Comparison of ENCODE assay signal across 12 mouse cellular contexts in the genomic region with DNA sequence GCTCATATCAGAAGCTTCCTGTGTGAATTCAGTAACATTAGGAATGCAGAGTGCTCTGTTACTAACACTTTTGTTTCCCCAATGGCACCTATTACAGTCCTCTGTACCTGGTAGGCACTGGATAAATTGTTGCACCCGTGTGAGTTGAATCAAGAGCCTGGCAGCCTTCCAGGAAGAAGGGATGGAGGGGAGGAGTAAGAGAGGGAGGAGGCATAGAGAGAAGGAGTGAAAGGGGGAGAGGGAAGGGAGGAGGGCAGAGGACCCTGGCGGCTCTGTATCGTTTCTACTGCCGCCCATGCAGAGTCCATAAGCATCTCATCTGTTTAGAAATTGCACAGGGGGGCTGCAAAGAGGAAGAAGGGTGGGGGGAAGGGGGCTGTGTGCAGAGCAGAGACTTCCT.
A peak's percentile ranks its signal among the peaks of the same experiment; 100 is the strongest.
DNase-seq lines count a peak whose midpoint lies in the region; ATAC-seq and TF ChIP-seq lines count a peak whose summit lies in the region.
"Had no signal": no experiment of that assay in that cellular context is flagged by ENCODE, and none has a peak within 500 bp of the region (broad histone marks: within the 10 kb centered on the region; RNA-seq: fewer than 3 reads in every experiment).

No protein-coding gene starts in this region.

- no peaks in the 10 kb centered on the region for H3K27me3 ChIP-seq in lung, embryonic 14.5 days (ENCODE audit: insufficient read depth, low read length)
- H3K27me3 ChIP-seq in embryonic facial prominence, embryonic 12.5 days: no peaks in the 10 kb centered on the region
- H3K27me3 ChIP-seq in hindbrain, embryonic 14.5 days (ENCODE audit: control insufficient read depth, insufficient read depth, low read length): no peaks in the 10 kb centered on the region
- H3K27me3 ChIP-seq in midbrain, embryonic 14.5 days (ENCODE audit: control insufficient read depth, insufficient read depth, low read length): no peaks in the 10 kb centered on the region

- H3K9me3 ChIP-seq in lung, embryonic 14.5 days (ENCODE audit: low read depth, low read length): no peaks in the 10 kb centered on the region
- no peaks in the 10 kb centered on the region for H3K9me3 ChIP-seq in embryonic facial prominence, embryonic 12.5 days
- no peaks in the 10 kb centered on the region for H3K9me3 ChIP-seq in hindbrain, embryonic 14.5 days (ENCODE audit: control insufficient read depth, low read length)
- H3K9me3 ChIP-seq in midbrain, embryonic 14.5 days (ENCODE audit: control insufficient read depth, low read length): no peaks in the 10 kb centered on the region

- H3K9ac ChIP-seq in lung, embryonic 14.5 days: no peak overlapping the region
- no peak overlapping the region for H3K9ac ChIP-seq in embryonic facial prominence, embryonic 12.5 days
- H3K9ac ChIP-seq in hindbrain, embryonic 14.5 days: no peak overlapping the region
- H3K9ac ChIP-seq in midbrain, embryonic 14.5 days (replicated peaks; ENCODE audit: low read length): no peak overlapping the region

- 0 out of 2 replicates have a peak, but pooled peaks have one; percentile 45 for ATAC-seq in lung, embryonic 14.5 days (ENCODE audit: insufficient read depth)
- ATAC-seq in embryonic facial prominence, embryonic 12.5 days (ENCODE audit: insufficient number of reproducible peaks, insufficient read depth, low FRiP score, low TSS enrichment): no peak
- ATAC-seq in hindbrain, embryonic 14.5 days (ENCODE audit: low FRiP score): 0 out of 2 replicates have a peak, but pooled peaks have one; percentile 46
- no peak for ATAC-seq in midbrain, embryonic 14.5 days (ENCODE audit: low FRiP score, low TSS enrichment)

- peak overlapping the region; percentile 1; the same call in 1 of the 2 replicates for H3K4me2 ChIP-seq in lung, embryonic 14.5 days
- H3K4me2 ChIP-seq in embryonic facial prominence, embryonic 12.5 days (replicated peaks): no peak overlapping the region
- H3K4me2 ChIP-seq in hindbrain, embryonic 14.5 days (replicated peaks): no peak overlapping the region
- H3K4me2 ChIP-seq in midbrain, embryonic 14.5 days (ENCODE audit: low read length): no peak overlapping the region

- H3K27ac ChIP-seq in lung, embryonic 14.5 days (ENCODE audit: low read depth): peak overlapping the region; percentile 61; the same call in 1 of the 2 replicates
- H3K27ac ChIP-seq in embryonic facial prominence, embryonic 12.5 days: peak overlapping the region; percentile 48; the same call in 1 of the 2 replicates
- peak overlapping the region; percentile 53; the same call in 1 of the 2 replicates for H3K27ac ChIP-seq in hindbrain, embryonic 14.5 days
- no peak overlapping the region for H3K27ac ChIP-seq in midbrain, embryonic 14.5 days (replicated peaks; ENCODE audit: low read depth, low read length)
- H3K27ac ChIP-seq: gastrocnemius, adult 2 months; left cerebral cortex, adult 2 months had no signal

- H3K36me3 ChIP-seq in lung, embryonic 14.5 days (ENCODE audit: insufficient read depth): no peaks in the 10 kb centered on the region
- H3K36me3 ChIP-seq in embryonic facial prominence, embryonic 12.5 days: no peaks in the 10 kb centered on the region
- H3K36me3 ChIP-seq in hindbrain, embryonic 14.5 days (replicated peaks; ENCODE audit: control insufficient read depth, insufficient read depth): no peaks in the 10 kb centered on the region
- H3K36me3 ChIP-seq in midbrain, embryonic 14.5 days (ENCODE audit: control insufficient read depth, insufficient read depth, low read length): no peaks in the 10 kb centered on the region

- intact Hi-C loops in left cerebral cortex, postnatal 10 days (cut with DNase I): no loop called here

- H3K4me1 ChIP-seq in lung, embryonic 14.5 days (ENCODE audit: insufficient read depth): 0 out of 2 replicates have a peak, but pooled peaks cover 3% of the 10 kb centered on the region
- peaks cover 21% of the 10 kb centered on the region for H3K4me1 ChIP-seq in embryonic facial prominence, embryonic 12.5 days
- peaks cover 13% of the 10 kb centered on the region; the same call in 1 of the 2 replicates for H3K4me1 ChIP-seq in hindbrain, embryonic 14.5 days (replicated peaks; ENCODE audit: control insufficient read depth, insufficient read depth, low read length)
- H3K4me1 ChIP-seq in midbrain, embryonic 14.5 days (ENCODE audit: control insufficient read depth, insufficient read depth, low read length): no peaks in the 10 kb centered on the region

- no peak for TF ChIP-seq CTCF in lung, embryonic 14.5 days (IDR thresholded peaks at IDR 0.05; ENCODE audit: low read depth)

- DNase-seq in lung, embryonic 14.5 days: peak; percentile 76
- no peak for DNase-seq in lung, postnatal 25 days (ENCODE audit: low spot score)
- DNase-seq in hindbrain, embryonic 14.5 days (ENCODE audit: low spot score): no peak
- DNase-seq in midbrain, embryonic 14.5 days: peak; percentile 59
- DNase-seq in cerebellum, adult 11 months: no peak
- no peak for DNase-seq in left cerebral cortex, postnatal 10 days (ENCODE audit: extremely low spot score in 1 of 2, low spot score in 2 of 2)
- DNase-seq in layer of hippocampus, postnatal 14 days (ENCODE audit: low spot score in 2 of 2): no peak
- DNase-seq: embryo, embryonic 11 days; gastrocnemius, adult 2 months; lung, postnatal 4 days had no signal

- WGBS in lung, embryonic 14.5 days: 5% methylated on average over 4 of the region's 4 CpGs
- 16% methylated on average over 4 of the region's 4 CpGs for WGBS in embryonic facial prominence, embryonic 12.5 days
- whole genome bisulfite sequencing in hindbrain, embryonic 14.5 days: 6% methylated on average over 4 of the region's 4 CpGs
- 23% methylated on average over 4 of the region's 4 CpGs for WGBS in midbrain, embryonic 14.5 days

- no peak overlapping the region for H3K4me3 ChIP-seq in lung, embryonic 14.5 days (ENCODE audit: low read depth, low read length)
- H3K4me3 ChIP-seq in embryonic facial prominence, embryonic 12.5 days: no peak overlapping the region
- H3K4me3 ChIP-seq in hindbrain, embryonic 14.5 days (replicated peaks; ENCODE audit: low read length): no peak overlapping the region
- H3K4me3 ChIP-seq in midbrain, embryonic 14.5 days (replicated peaks; ENCODE audit: low read depth, low read length): no peak overlapping the region
- H3K4me3 ChIP-seq: gastrocnemius, adult 2 months; left cerebral cortex, adult 2 months had no signal

Comparison
In these comparisons a context has a peak if more than half of its experiments do, and no peak if none do; other contexts are left out.
1. DNase-seq: peak in lung, embryonic 14.5 days (single experiment) and midbrain, embryonic 14.5 days (single experiment); none in lung, postnatal 25 days (single experiment), hindbrain, embryonic 14.5 days (single experiment), cerebellum, adult 11 months (single experiment), left cerebral cortex, postnatal 10 days (0 of 2) and layer of hippocampus, postnatal 14 days (0 of 2).
2. ATAC-seq: peak in lung, embryonic 14.5 days (single experiment) and hindbrain, embryonic 14.5 days (single experiment); none in embryonic facial prominence, embryonic 12.5 days (single experiment) and midbrain, embryonic 14.5 days (single experiment).